Mouse (Mus musculus): ENCODE data around the gene Otoa.

DNA sequence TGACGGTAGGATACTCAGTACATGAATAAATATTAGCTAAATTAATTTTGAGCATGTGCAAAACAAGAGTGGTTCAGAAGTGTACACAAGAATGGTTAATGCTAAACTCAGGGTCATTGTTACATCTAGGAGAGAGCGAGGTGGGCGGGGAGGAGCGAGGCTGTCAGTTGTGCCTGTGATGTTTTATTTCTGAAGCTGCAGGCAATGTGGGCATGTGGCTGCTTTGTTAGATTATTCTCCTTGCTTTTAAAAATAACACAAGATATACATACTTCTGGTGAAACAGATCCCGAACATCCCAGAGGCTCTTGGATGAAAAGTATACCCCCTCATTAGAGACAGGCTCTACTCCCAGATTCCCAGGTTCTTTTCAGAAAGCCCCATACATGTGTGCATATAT, 59.8 kb downstream of the Otoa start:
- TF ChIP-seq CTCF (IDR thresholded peaks at IDR 0.05; ENCODE audit: low read depth): no peak
- TF ChIP-seq EP300 (IDR thresholded peaks at IDR 0.05; ENCODE audit: low read depth): no peak

Data from liver, embryonic 14.5 days (tissue).